Mouse (Mus musculus): ENCODE measurements at regions not wholly inside any gene's neighbourhood (a gene's known extent, or its start where the extent isn't known, plus 50 kb on each side); places are given as distances from the start of the nearest gene placed in this dataset.

DNA sequence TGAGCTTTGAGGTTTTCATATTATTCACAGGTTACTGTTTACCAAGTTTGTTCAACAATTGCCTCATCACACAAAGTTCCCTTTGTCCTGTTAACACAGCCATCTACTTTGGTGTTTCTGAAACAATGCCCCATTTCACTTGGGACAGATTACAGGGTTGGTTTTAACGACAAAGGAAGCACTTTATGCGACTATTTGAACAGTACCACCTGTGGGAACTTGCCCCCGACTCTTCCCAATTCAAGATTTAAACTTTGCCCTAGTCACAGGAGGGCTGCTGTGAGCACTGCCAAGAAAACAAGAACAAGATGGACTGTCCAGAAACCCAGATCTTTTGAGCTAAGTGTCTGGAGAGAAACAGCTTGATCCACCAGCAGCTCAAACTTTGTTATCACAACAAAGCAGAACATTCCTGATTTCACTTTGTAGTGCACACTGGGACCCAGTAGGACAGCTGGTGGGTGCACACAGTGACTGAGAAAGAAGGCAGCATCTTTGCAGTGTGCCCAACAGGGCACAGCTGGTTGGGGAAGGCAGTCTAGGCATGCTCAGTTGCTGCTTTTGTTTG is 283.8 kb upstream of the Rbms1 start:
- in situ Hi-C loops (cut with MboI, MseI) = no loop called here

DNA sequence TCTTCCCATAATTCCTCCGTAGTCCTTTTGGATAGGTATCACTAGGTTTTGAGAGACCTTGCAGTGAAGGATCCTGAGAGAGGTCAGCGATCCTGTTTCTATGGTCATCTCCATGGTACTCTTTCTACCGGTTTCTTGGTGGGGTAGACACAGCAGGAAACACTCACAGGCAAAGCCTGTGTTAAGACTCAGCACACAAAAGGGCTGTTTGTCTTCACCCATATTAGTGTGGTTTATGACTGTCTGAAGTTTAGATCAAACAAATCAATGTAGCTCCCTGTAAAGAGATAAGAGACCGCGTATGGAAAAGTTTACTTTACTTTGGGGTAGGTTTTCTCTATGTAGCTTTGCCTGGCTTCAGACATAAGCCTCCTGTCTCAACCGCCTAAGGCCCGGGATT is 282.5 kb upstream of the Rbms1 start:
- in situ Hi-C loops (cut with MboI, MseI) = no loop called here

DNA sequence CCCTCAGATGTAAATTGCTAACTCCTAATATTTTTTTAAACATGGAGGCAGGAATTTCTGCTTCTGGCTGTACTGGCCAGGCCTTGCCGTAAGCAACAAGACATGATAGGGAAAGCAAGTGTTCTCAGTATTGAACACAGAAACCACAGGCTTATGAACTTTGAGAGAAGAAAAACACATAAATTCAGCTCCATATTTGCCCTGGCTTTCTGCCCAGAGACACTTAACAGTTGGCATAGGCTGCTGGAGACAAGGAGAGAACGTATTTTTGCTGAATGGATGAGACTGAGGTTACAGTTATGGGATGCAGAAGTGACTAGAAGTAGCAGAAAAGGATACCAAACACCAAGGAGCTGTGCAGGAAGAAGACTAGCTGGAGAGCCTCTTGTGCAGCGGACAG is 258.7 kb upstream of the Rbms1 start:
- in situ Hi-C loops (cut with MboI, MseI) = no loop called here

- in situ Hi-C loops (cut with MboI, MseI) = no loop called here
Measured at GRCm38 (mm10) chr2:61221157-61221556, 258.2 kb upstream of the Rbms1 start.

DNA sequence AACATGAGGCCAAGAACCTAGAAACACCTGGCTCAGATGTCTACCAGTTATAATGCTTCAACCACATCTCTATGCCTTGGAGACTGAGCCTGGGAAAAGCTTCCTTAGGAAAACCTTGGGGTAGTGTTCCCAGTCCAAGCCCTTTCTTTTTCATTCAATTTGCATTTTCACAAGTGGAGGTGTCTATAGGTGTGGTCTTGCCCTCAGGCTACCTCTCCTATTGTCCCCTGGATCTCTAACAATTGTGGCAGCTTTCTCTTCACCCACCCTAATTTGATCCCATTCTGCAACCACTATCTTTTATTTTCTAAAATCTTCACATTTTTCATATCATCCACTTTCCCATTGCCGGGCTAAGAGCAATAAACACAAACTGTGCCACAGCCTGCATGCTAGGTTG is 251.0 kb upstream of the Rbms1 start:
- in situ Hi-C loops (cut with MboI, MseI) = no loop called here

DNA sequence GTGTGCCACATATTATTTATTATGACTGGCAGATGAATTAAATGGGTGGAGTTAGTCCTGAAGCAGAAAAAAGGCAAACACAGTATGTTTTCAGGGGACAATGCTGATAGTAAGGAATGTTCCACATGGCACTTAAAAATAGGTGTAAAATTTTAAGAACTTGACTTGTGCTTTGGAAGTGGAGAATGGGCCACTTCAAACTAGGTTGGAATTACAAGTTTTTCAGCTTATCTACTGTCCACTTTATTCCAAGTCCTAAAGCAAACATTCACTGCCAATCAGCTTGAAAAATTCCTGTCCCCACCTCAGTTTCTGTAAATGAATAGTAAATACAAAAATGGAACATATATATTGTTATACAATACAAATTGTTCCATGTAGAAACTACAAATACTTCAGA is 238.4 kb upstream of the Rbms1 start:
- in situ Hi-C loops (cut with MboI, MseI) = no loop called here

GRCm38 (mm10) chr2:61193976-61194375 is 231.0 kb upstream of the Rbms1 start:
- in situ Hi-C loops (cut with MboI, MseI) = no loop called here

- in situ Hi-C loops (cut with MboI, MseI) = no loop called here
Measured at GRCm38 (mm10) chr2:61182424-61182979, 219.5 kb upstream of the Rbms1 start.

DNA sequence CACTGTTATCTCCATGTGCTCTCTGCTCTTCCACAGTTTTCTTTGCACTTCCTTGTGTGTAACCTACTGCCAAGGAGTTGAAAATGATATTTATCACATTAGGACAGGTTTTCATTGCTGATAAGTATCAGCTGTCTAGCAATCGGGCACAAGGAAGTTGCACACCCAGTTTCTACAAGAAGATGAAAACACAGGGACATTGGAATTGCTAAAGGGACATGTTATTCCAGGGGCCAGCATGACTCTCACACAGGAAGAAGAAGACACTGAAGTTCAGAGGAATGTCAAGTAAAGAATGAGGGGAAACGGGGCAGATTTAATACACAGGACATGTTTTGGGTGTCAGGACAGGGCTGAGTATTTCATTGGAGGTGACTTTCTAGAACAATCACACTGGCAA is 214.8 kb upstream of the Rbms1 start:
- in situ Hi-C loops (cut with MboI, MseI) = no loop called here

- in situ Hi-C loops (cut with MboI, MseI) = no loop called here
Measured at GRCm38 (mm10) chr2:61176807-61177206, 213.8 kb upstream of the Rbms1 start.

GRCm38 (mm10) chr2:61173581-61173980 is 210.6 kb upstream of the Rbms1 start:
- in situ Hi-C loops (cut with MboI, MseI) = no loop called here

DNA sequence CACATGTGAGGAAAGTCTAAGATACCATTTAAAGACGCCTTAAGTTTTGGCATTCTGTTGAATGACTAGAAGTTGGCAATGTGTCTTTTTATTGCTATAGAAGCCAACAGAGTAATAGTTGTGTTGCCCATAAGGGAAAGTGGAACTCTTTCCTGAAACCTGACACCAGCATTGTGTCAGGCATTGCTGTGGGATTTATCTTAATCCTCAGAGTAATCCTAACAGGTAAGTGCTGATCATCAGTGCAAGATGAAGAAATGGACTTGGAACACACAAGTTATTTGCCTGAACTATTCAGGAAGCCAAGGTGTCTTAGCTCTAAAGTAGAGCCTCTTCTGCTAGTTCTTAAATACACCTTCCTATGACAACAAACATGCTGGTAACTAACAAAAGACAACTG is 198.3 kb upstream of the Rbms1 start:
- in situ Hi-C loops (cut with MboI, MseI) = no loop called here

DNA sequence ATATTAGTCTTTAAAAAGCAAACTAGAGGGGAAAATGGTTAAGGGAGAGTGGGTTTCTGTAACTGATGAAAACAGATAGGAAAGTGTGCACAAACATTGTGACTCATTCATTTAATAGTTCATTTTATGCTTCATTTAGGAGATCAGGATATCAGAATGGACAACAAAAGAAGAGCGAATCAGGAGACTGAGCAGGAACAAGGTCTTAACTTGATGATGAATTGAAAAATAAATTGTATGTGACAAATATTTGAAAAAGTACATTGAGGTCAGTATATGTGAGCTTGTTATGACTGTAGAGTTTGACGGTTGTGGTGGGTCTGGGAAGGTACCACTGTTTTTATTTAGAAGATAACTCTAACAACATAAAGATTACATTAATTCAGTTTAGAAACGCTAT is 196.8 kb upstream of the Rbms1 start:
- in situ Hi-C loops (cut with MboI, MseI) = no loop called here

- in situ Hi-C loops (cut with MboI, MseI) = no loop called here
Measured at GRCm38 (mm10) chr2:61138998-61139631, 176.1 kb upstream of the Rbms1 start.

DNA sequence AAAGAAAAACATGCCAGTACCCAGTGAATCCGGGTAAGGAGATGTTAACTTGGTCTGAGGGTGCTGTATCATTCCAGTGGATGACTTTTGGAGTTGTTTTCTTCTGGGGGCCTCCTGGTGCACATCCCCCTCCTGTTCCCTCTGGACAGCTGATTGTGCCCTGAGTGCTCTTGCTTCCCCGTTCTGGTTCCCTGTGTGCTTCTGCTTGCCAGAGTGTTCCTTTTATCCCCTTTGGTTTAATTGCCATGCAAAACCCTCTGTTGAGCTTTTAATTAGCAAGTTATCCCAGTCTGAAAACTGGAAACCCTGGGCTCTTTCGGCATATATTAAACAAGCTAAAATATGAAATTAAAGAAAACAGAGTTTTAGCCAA is 175.6 kb upstream of the Rbms1 start:
- in situ Hi-C loops (cut with MboI, MseI) = no loop called here

DNA sequence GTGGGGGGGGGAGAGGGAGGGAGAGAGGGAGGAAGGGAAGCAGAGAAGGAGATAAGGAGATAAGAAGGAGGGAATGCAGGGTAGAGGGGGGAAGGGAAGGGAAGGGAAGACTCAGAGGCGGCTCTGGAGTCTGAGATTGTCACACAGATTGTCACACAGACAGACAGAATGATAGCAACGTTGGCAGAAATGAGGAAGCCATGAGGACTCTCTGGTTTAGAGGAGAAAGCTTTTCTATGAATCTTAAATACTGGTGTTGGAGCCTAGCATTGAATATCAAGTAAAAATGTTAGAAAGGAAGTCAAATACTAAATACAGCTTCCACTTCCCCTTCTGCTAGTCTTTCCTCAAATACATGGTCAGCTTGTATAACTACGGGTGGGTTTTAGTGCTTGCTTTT is 174.4 kb upstream of the Rbms1 start:
- in situ Hi-C loops (cut with MboI, MseI) = no loop called here

- in situ Hi-C loops (cut with MboI, MseI) = no loop called here
Measured at GRCm38 (mm10) chr2:61136926-61137325, 173.9 kb upstream of the Rbms1 start.

DNA sequence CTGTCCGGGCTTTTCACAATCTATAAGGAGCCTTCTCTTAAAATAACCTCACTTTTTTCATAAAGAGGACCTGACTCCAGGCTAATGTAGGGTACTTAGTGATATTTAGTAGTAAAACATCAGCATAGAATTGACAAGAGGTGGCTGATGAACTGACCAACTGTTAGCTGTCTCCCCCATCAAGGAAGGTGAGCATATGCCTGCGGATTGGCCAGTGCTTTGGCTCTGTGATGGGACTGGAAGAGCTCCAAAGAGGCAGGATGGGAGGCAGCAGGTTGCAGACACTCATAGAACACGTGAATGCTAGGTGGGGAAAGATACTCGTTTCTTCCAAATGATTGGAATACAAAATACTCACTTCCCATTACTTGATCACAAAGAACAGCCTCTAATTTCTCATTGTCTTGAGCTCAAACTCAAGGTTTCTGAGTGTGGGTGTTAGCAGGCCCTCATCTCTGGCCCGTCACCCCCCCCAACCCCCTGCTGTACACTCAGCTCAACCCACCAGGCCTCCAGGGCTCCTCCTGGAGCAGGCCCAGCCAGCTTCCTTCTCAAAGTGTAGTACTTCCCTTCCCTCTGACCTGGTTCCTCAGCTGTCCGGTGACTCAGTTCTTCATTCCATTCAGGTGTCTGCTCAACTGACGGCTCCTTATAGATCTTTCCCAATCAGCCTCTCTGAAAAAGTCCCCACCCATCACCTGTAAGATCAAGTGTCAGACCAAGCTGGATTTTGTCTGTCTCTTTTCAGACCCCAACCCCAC is 160.2 kb upstream of the Rbms1 start:
- in situ Hi-C loops (cut with MboI, MseI) = no loop called here

DNA sequence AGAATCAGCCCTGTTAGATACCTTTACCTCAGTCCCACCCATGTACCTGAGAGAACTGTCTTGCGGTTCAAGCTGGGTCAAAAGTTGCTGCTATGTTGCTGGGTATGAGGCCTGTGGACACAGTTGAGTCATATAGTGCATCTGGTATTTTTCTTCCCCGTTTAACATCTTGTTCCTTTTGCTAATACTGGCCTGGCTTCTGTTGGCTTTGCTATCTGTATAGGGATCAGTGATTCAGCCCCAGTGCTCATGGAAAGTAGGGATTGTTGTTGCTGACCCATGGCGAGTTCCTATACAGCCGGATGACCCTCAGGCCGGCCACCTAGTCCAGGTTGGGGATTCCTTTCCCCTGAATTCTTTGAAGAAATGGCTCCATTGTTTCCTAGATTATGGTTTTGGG is 158.3 kb upstream of the Rbms1 start:
- in situ Hi-C loops (cut with MboI, MseI) = no loop called here

DNA sequence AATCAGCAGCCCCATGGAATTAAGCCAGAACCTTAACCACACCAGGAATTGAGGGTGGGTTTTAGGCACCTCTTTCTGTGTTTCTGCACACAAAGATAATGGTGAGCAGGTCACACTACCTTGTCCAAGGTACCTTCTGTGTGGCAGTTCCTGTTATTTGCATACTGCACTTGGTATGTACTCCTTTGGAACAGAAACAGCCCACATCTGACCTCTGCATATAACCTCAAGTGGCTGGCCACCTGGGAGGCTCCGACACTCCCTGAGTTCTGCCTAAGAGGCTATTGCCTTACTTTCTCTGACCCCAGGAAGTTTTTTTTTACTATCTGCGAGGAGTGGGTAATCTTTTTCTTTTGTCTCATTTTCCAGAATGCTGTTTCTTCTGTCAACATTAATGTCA is 151.6 kb upstream of the Rbms1 start:
- in situ Hi-C loops (cut with MboI, MseI) = no loop called here

- in situ Hi-C loops (cut with MboI, MseI) = no loop called here
Measured at GRCm38 (mm10) chr2:61113916-61114315, 150.9 kb upstream of the Rbms1 start.

- in situ Hi-C loops (cut with MboI, MseI) = no loop called here
Measured at GRCm38 (mm10) chr2:61110591-61110990, 147.6 kb upstream of the Rbms1 start.

- in situ Hi-C loops (cut with MboI, MseI) = no loop called here
Measured at GRCm38 (mm10) chr2:61109564-61109963, 146.6 kb upstream of the Rbms1 start.

Measured in T-helper 2 cell (primary cell).